Mouse (Mus musculus) forebrain, embryonic 10.5 days (tissue): Measurements from ENCODE around the gene Selenon. TPM values are rescaled to one million over a fixed set of nuclear protein-coding genes. Genes with fewer than 3 reads are reported as not detected.

ENCODE experiments used
- DNase-seq: peaks from one replicate; pipeline ENCODE4 v3.0.0-alpha.2; 2017; ENCODE audit warnings: low spot score; ENCODE audit errors: extremely low spot score
- H3K27ac ChIP-seq: fragments of 300-500 bp; sonication (generic); 2 replicates; pipeline ENCODE4 v1.5.1; 2016; ENCODE audit warnings: mild to moderate bottlenecking
- H3K27me3 ChIP-seq: fragments of 300-500 bp; sonication (generic); 2 replicates; pipeline ENCODE4 v1.6.1; 2016; ENCODE audit warnings: mild to moderate bottlenecking; ENCODE audit not compliant: poor library complexity, severe bottlenecking
- H3K36me3 ChIP-seq: fragments of 300-500 bp; sonication (generic); replicated peaks from 2 replicates; pipeline ENCODE4 v1.6.1; 2016; ENCODE audit warnings: mild to moderate bottlenecking, moderate library complexity
- H3K4me1 ChIP-seq: fragments of 300-500 bp; sonication (generic); 2 replicates; pipeline ENCODE4 v1.6.1; 2016
- H3K4me3 ChIP-seq: fragments of 300-500 bp; sonication (generic); 2 replicates; pipeline ENCODE4 v1.5.1; 2016; ENCODE audit warnings: mild to moderate bottlenecking, moderate library complexity
- H3K9me3 ChIP-seq: fragments of 300-500 bp; sonication (generic); 2 replicates; pipeline ENCODE4 v1.6.1; 2016; ENCODE audit warnings: mild to moderate bottlenecking, moderate library complexity
- WGBS: fragments of 180-500 bp; shearing (Covaris S2); methylation state at CpG from one replicate; pipeline ENCODE4 v1.1.7; 2016; 5-methylcytosine and 5-hydroxymethylcytosine counted together
- polyA plus RNA-seq: library from polyadenylated mRNA; unstranded; fragments of >200 nt; fragmentation: Nextera tagmentation; extraction: Ambion mirVana; gene quantifications from 2 replicates; pipeline ENCODE4 v1.2.1, GENCODE M21; 2016

Gene Selenon
- polyA plus RNA-seq, 1 experiment from 2014 or later: 9.3 TPM

- Histone ChIP-seq H3K9me3 (no peaks in the 10 kb centered on the region), H3K4me3 (no peak overlapping the region), H3K27me3 (no peaks in the 10 kb centered on the region), H3K4me1 (peaks cover 17% of the 10 kb centered on the region), H3K27ac (peak overlapping the region; percentile 60; the same call in 1 of the 2 replicates), H3K36me3 (0 out of 2 replicates have a peak, but pooled peaks cover 2% of the 10 kb centered on the region)
- no peak for DNase-seq
- 14% methylated on average over 16 of the region's 16 CpGs for WGBS
Observed at GRCm38 (mm10) chr4:134557626-134558249, 5.8 kb upstream of the Selenon start.

- Histone ChIP-seq H3K4me3 (no peak overlapping the region), H3K9me3 (no peaks in the 10 kb centered on the region), H3K36me3 (0 out of 2 replicates have a peak, but pooled peaks cover under 1% of the 10 kb centered on the region), H3K27me3 (no peaks in the 10 kb centered on the region), H3K27ac (no peak overlapping the region), H3K4me1 (peaks cover 29% of the 10 kb centered on the region)
- no peak for DNase-seq
- WGBS: 66% methylated on average over 8 of the region's 8 CpGs
Observed at GRCm38 (mm10) chr4:134555956-134556580, 4.1 kb upstream of the Selenon start.

- Histone ChIP-seq H3K9me3 (peaks cover 12% of the 10 kb centered on the region), H3K27me3 (no peaks in the 10 kb centered on the region), H3K4me1 (peaks cover 32% of the 10 kb centered on the region), H3K36me3 (peaks cover 25% of the 10 kb centered on the region), H3K4me3 (no peak overlapping the region), H3K27ac (no peak overlapping the region)
- DNase-seq: no peak
- WGBS: 77% methylated on average over 1 of the region's 1 CpGs
Observed at GRCm38 (mm10) chr4:134553631-134554030, 1.7 kb upstream of the Selenon start.

GRCm38 (mm10) chr4:134549899-134550298, 2.1 kb downstream of the Selenon start:
- H3K27ac ChIP-seq: no peak overlapping the region
- H3K9me3 ChIP-seq: peaks cover 12% of the 10 kb centered on the region
- H3K27me3 ChIP-seq: no peaks in the 10 kb centered on the region
- DNase-seq: no peak
- H3K4me1 ChIP-seq: peaks cover 37% of the 10 kb centered on the region
- peaks cover 63% of the 10 kb centered on the region for H3K36me3 ChIP-seq
- H3K4me3 ChIP-seq: no peak overlapping the region
- 98% methylated on average over 8 of the region's 8 CpGs for WGBS

- 77% methylated on average over 18 of the region's 18 CpGs for WGBS
- Histone ChIP-seq H3K4me1 (peaks cover 37% of the 10 kb centered on the region), H3K36me3 (peaks cover 78% of the 10 kb centered on the region), H3K4me3 (no peak overlapping the region), H3K27ac (no peak overlapping the region), H3K27me3 (no peaks in the 10 kb centered on the region), H3K9me3 (peaks cover 12% of the 10 kb centered on the region)
- DNase-seq: no peak
Observed at GRCm38 (mm10) chr4:134548169-134548938, 3.6 kb downstream of the Selenon start.

GRCm38 (mm10) chr4:134546814-134547705, 4.9 kb downstream of the Selenon start:
- Histone ChIP-seq H3K4me3 (no peak overlapping the region), H3K4me1 (peaks cover 32% of the 10 kb centered on the region), H3K27ac (peak overlapping the region; percentile 37; the same call in 1 of the 2 replicates), H3K36me3 (peaks cover 91% of the 10 kb centered on the region), H3K9me3 (peaks cover 12% of the 10 kb centered on the region), H3K27me3 (no peaks in the 10 kb centered on the region)
- WGBS: 77% methylated on average over 9 of the region's 9 CpGs
- no peak for DNase-seq

GRCm38 (mm10) chr4:134543261-134543660, 8.7 kb downstream of the Selenon start:
- Histone ChIP-seq H3K36me3 (peaks cover 99% of the 10 kb centered on the region), H3K4me3 (no peak overlapping the region), H3K27me3 (no peaks in the 10 kb centered on the region), H3K4me1 (peaks cover 14% of the 10 kb centered on the region), H3K27ac (no peak overlapping the region), H3K9me3 (no peaks in the 10 kb centered on the region)
- peak; percentile 89 for DNase-seq
- whole genome bisulfite sequencing: 16% methylated on average over 5 of the region's 5 CpGs

GRCm38 (mm10) chr4:134542726-134543125, 9.2 kb downstream of the Selenon start:
- H3K27ac ChIP-seq: no peak overlapping the region
- H3K9me3 ChIP-seq: no peaks in the 10 kb centered on the region
- no peak overlapping the region for H3K4me3 ChIP-seq
- no peaks in the 10 kb centered on the region for H3K27me3 ChIP-seq
- peaks cover 99% of the 10 kb centered on the region for H3K36me3 ChIP-seq
- DNase-seq: no peak
- 91% methylated on average over 9 of the region's 9 CpGs for WGBS
- peaks cover 9% of the 10 kb centered on the region for H3K4me1 ChIP-seq

- Histone ChIP-seq H3K27me3 (no peaks in the 10 kb centered on the region), H3K9me3 (no peaks in the 10 kb centered on the region), H3K4me1 (peaks cover 16% of the 10 kb centered on the region), H3K36me3 (peaks cover 64% of the 10 kb centered on the region), H3K4me3 (no peak overlapping the region), H3K27ac (no peak overlapping the region)
- 96% methylated on average over 10 of the region's 10 CpGs for WGBS
- DNase-seq: no peak
Observed at GRCm38 (mm10) chr4:134538997-134539580, 12.9 kb downstream of the Selenon start.

GRCm38 (mm10) chr4:134535787-134536151, 16.2 kb downstream of the Selenon start:
- H3K4me1 ChIP-seq: peaks cover 25% of the 10 kb centered on the region
- no peak for DNase-seq
- H3K36me3 ChIP-seq: peaks cover 41% of the 10 kb centered on the region
- peak overlapping the region; percentile 88 for H3K27ac ChIP-seq
- 19% methylated on average over 8 of the region's 8 CpGs for WGBS
- no peaks in the 10 kb centered on the region for H3K9me3 ChIP-seq
- H3K27me3 ChIP-seq: no peaks in the 10 kb centered on the region
- peak overlapping the region; percentile 95 for H3K4me3 ChIP-seq

GRCm38 (mm10) chr4:134534932-134535786, 16.8 kb downstream of the Selenon start, which contains the start of gene Mtfr1l:
Gene Mtfr1l, minus strand, starts transcription at chr4:134535387.
- Histone ChIP-seq H3K27ac (peak within 1 kb of the TSS; percentile 88), H3K4me1 (peaks cover 25% of the 10 kb centered on the region), H3K27me3 (no peaks in the 10 kb centered on the region), H3K36me3 (peaks cover 41% of the 10 kb centered on the region), H3K4me3 (peak within 1 kb of the TSS; percentile 95), H3K9me3 (no peaks in the 10 kb centered on the region)
- under 1% methylated on average over 71 of the region's 71 CpGs for WGBS
- peak; percentile 99 for DNase-seq
